Mouse (Mus musculus): ENCODE measurements around the gene Dtd1. TPM values are rescaled to one million over a fixed set of nuclear protein-coding genes. Genes with fewer than 3 reads are reported as not detected.

Dtd1 gene
- polyA plus RNA-seq, 1 experiment, result 44.7 TPM

- Histone ChIP-seq H3K27ac (ENCODE audit: insufficient read depth, low read length) (no peak overlapping the region), H3K27me3 (ENCODE audit: control insufficient read depth, insufficient read depth, low read length, poor library complexity, severe bottlenecking) (no peaks in the 10 kb centered on the region), H3K36me3 (ENCODE audit: control insufficient read depth, insufficient read depth, low read length, poor library complexity, severe bottlenecking) (no peaks in the 10 kb centered on the region), H3K9ac (ENCODE audit: low read depth, poor library complexity, severe bottlenecking) (no peak overlapping the region), H3K9me3 (replicated peaks; ENCODE audit: control insufficient read depth, insufficient read depth, low read length, poor library complexity, severe bottlenecking) (no peaks in the 10 kb centered on the region), H3K4me3 (ENCODE audit: low read depth, low read length) (no peak overlapping the region), H3K4me1 (ENCODE audit: control insufficient read depth, insufficient read depth, low read length) (no peaks in the 10 kb centered on the region)
- TF ChIP-seq EP300 (IDR thresholded peaks at IDR 0.05; ENCODE audit: insufficient read depth, low read depth, low read length), result no peak
- no peak for TF ChIP-seq CTCF (IDR thresholded peaks at IDR 0.05; ENCODE audit: low read depth, low read length)
- TF ChIP-seq POLR2A (IDR thresholded peaks at IDR 0.05; ENCODE audit: insufficient read depth, low read length), result no peak
Observed at GRCm38 (mm10) chr2:144783831-144784230, 184.1 kb downstream of the Dtd1 start.

GRCm38 (mm10) chr2:144791671-144792294, 192.1 kb downstream of the Dtd1 start:
- no peaks in the 10 kb centered on the region for H3K36me3 ChIP-seq (ENCODE audit: control insufficient read depth, insufficient read depth, low read length, poor library complexity, severe bottlenecking)
- H3K27me3 ChIP-seq (ENCODE audit: control insufficient read depth, insufficient read depth, low read length, poor library complexity, severe bottlenecking), result no peaks in the 10 kb centered on the region
- TF ChIP-seq POLR2A (IDR thresholded peaks at IDR 0.05; ENCODE audit: insufficient read depth, low read length), result no peak
- no peak for TF ChIP-seq CTCF (IDR thresholded peaks at IDR 0.05; ENCODE audit: low read depth, low read length)
- no peak for TF ChIP-seq EP300 (IDR thresholded peaks at IDR 0.05; ENCODE audit: insufficient read depth, low read depth, low read length)
- H3K9me3 ChIP-seq (replicated peaks; ENCODE audit: control insufficient read depth, insufficient read depth, low read length, poor library complexity, severe bottlenecking), result no peaks in the 10 kb centered on the region
- H3K4me1 ChIP-seq (ENCODE audit: control insufficient read depth, insufficient read depth, low read length), result no peaks in the 10 kb centered on the region
- no peak overlapping the region for H3K4me3 ChIP-seq (ENCODE audit: low read depth, low read length)
- no peak overlapping the region for H3K27ac ChIP-seq (ENCODE audit: insufficient read depth, low read length)
- no peak overlapping the region for H3K9ac ChIP-seq (ENCODE audit: low read depth, poor library complexity, severe bottlenecking)

- Histone ChIP-seq H3K27me3 (ENCODE audit: control insufficient read depth, insufficient read depth, low read length, poor library complexity, severe bottlenecking) (no peaks in the 10 kb centered on the region), H3K4me3 (ENCODE audit: low read depth, low read length) (no peak overlapping the region), H3K36me3 (ENCODE audit: control insufficient read depth, insufficient read depth, low read length, poor library complexity, severe bottlenecking) (no peaks in the 10 kb centered on the region), H3K27ac (ENCODE audit: insufficient read depth, low read length) (no peak overlapping the region), H3K9ac (ENCODE audit: low read depth, poor library complexity, severe bottlenecking) (no peak overlapping the region), H3K4me1 (ENCODE audit: control insufficient read depth, insufficient read depth, low read length) (no peaks in the 10 kb centered on the region), H3K9me3 (replicated peaks; ENCODE audit: control insufficient read depth, insufficient read depth, low read length, poor library complexity, severe bottlenecking) (no peaks in the 10 kb centered on the region)
- no peak for TF ChIP-seq POLR2A (IDR thresholded peaks at IDR 0.05; ENCODE audit: insufficient read depth, low read length)
- no peak for TF ChIP-seq CTCF (IDR thresholded peaks at IDR 0.05; ENCODE audit: low read depth, low read length)
- no peak for TF ChIP-seq EP300 (IDR thresholded peaks at IDR 0.05; ENCODE audit: insufficient read depth, low read depth, low read length)
Observed at GRCm38 (mm10) chr2:144797515-144797914, 197.8 kb downstream of the Dtd1 start.

GRCm38 (mm10) chr2:144807766-144808754, 208.4 kb downstream of the Dtd1 start:
- H3K27me3 ChIP-seq (ENCODE audit: control insufficient read depth, insufficient read depth, low read length, poor library complexity, severe bottlenecking), result no peaks in the 10 kb centered on the region
- no peaks in the 10 kb centered on the region for H3K9me3 ChIP-seq (replicated peaks; ENCODE audit: control insufficient read depth, insufficient read depth, low read length, poor library complexity, severe bottlenecking)
- no peak overlapping the region for H3K27ac ChIP-seq (ENCODE audit: insufficient read depth, low read length)
- no peaks in the 10 kb centered on the region for H3K4me1 ChIP-seq (ENCODE audit: control insufficient read depth, insufficient read depth, low read length)
- H3K36me3 ChIP-seq (ENCODE audit: control insufficient read depth, insufficient read depth, low read length, poor library complexity, severe bottlenecking), result no peaks in the 10 kb centered on the region
- TF ChIP-seq CTCF (IDR thresholded peaks at IDR 0.05; ENCODE audit: low read depth, low read length) (no peak), EP300 (IDR thresholded peaks at IDR 0.05; ENCODE audit: insufficient read depth, low read depth, low read length) (no peak), POLR2A (IDR thresholded peaks at IDR 0.05; ENCODE audit: insufficient read depth, low read length) (no peak)
- H3K9ac ChIP-seq (ENCODE audit: low read depth, poor library complexity, severe bottlenecking), result no peak overlapping the region
- no peak overlapping the region for H3K4me3 ChIP-seq (ENCODE audit: low read depth, low read length)

Other genes with a start within 250 kb of the Dtd1 start
- 40.4 and 42.9 TPM in 2 replicates for gene Kat14, start 230.9 kb upstream of the Dtd1 start, polyA plus RNA-seq (2011; ENCODE audit: insufficient read depth, insufficient read length, low read depth, missing spikeins)
- gene Pet117, start 230.9 kb upstream of the Dtd1 start, polyA plus RNA-seq (2011; ENCODE audit: insufficient read depth, insufficient read length, low read depth, missing spikeins), result 8.6 and 9.1 TPM in 2 replicates
- gene Dzank1, start 72.5 kb upstream of the Dtd1 start, polyA plus RNA-seq (2011; ENCODE audit: insufficient read depth, insufficient read length, low read depth, missing spikeins), result 0.96 and 1.9 TPM in 2 replicates
- gene Polr3f, start 72.2 kb upstream of the Dtd1 start, polyA plus RNA-seq (2011; ENCODE audit: insufficient read depth, insufficient read length, low read depth, missing spikeins), result 21.4 and 28.4 TPM in 2 replicates
- 32.1 and 32.5 TPM in 2 replicates for gene Rbbp9, start 49.0 kb upstream of the Dtd1 start, polyA plus RNA-seq (2011; ENCODE audit: insufficient read depth, insufficient read length, low read depth, missing spikeins)
- 84.7 and 86.1 TPM in 2 replicates for gene Sec23b, start 43.7 kb upstream of the Dtd1 start, polyA plus RNA-seq (2011; ENCODE audit: insufficient read depth, insufficient read length, low read depth, missing spikeins)
- gene Smim26, start 5.8 kb upstream of the Dtd1 start, polyA plus RNA-seq (2011; ENCODE audit: insufficient read depth, insufficient read length, low read depth, missing spikeins), result 14.3 and 16.8 TPM in 2 replicates
- not detected in 2 replicates for gene Scp2d1, start 223.8 kb downstream of the Dtd1 start, polyA plus RNA-seq (2011; ENCODE audit: insufficient read depth, insufficient read length, low read depth, missing spikeins)

Measured in ES-Bruce4 (cell line).